Mouse (Mus musculus) thymus, adult 2 months (tissue): ENCODE measurements around the gene Ppm1j. TPM values are rescaled to one million over a fixed set of nuclear protein-coding genes. Genes with fewer than 3 reads are reported as not detected.
A peak's percentile ranks its signal among the peaks of the same experiment; 100 is the strongest.
"Not testable (repeated sequence)": the region's sequence is repeated elsewhere in the genome, so short reads cannot be mapped to it uniquely, and the experiment has no call there.

Source experiments
- DNase-seq: peaks from one replicate; pipeline ENCODE4 v3.0.0; 2021
- H3K27ac ChIP-seq: fragments of 200-500 bp; 2 replicates; pipeline ENCODE4 v1.5.1; 2012; ENCODE audit warnings: low read length, control low read depth; ENCODE audit not compliant: control insufficient read depth, insufficient read depth
- H3K27me3 ChIP-seq: fragments of 200-500 bp; 2 replicates; pipeline ENCODE4 v1.6.1; 2012; ENCODE audit warnings: mild to moderate bottlenecking, low read length, moderate library complexity, mixed read lengths; ENCODE audit not compliant: control insufficient read depth, insufficient read depth
- H3K36me3 ChIP-seq: fragments of 200-500 bp; 2 replicates; pipeline ENCODE4 v1.6.1; 2012; ENCODE audit warnings: mild to moderate bottlenecking, low read length, moderate library complexity; ENCODE audit not compliant: control insufficient read depth, insufficient read depth
- H3K4me1 ChIP-seq: fragments of 200-500 bp; replicated peaks from 2 replicates; pipeline ENCODE4 v1.6.1; 2012; ENCODE audit warnings: low read length; ENCODE audit not compliant: control insufficient read depth, insufficient read depth
- H3K4me3 ChIP-seq: fragments of 200-500 bp; 2 replicates; pipeline ENCODE4 v1.5.1; 2012; ENCODE audit warnings: mild to moderate bottlenecking, low read length, control low read depth, moderate library complexity; ENCODE audit not compliant: control insufficient read depth, insufficient read depth
- CTCF ChIP-seq: fragments of 200-500 bp; IDR thresholded peaks from 2 replicates; pipeline ENCODE4 v1.5.1; 2012; ENCODE audit warnings: mild to moderate bottlenecking, control low read depth, low read length, moderate library complexity, borderline replicate concordance; ENCODE audit not compliant: control insufficient read depth, poor library complexity, insufficient read depth; ENCODE audit errors: extremely low read depth
- POLR2A ChIP-seq: fragments of 200-500 bp; IDR thresholded peaks from 2 replicates; pipeline ENCODE4 v1.6.1; 2012; ENCODE audit warnings: mild to moderate bottlenecking, low read length, control low read depth, moderate library complexity; ENCODE audit not compliant: control insufficient read depth, poor library complexity, insufficient read depth; ENCODE audit errors: extremely low read depth
- WGBS: fragments of 180-500 bp; shearing (Covaris S2); methylation state at CpG from one replicate; pipeline ENCODE4 v1.1.7; 2018; 5-methylcytosine and 5-hydroxymethylcytosine counted together
- polyA plus RNA-seq: library from polyadenylated mRNA; depleted of rRNA; stranded (reverse); fragments of >200 nt; gene quantifications from 2 replicates; pipeline ENCODE4 v1.2.3, GENCODE M21; 2012; rRNA removed

The Ppm1j gene
- polyA plus RNA-seq, result 4.6 and 7.4 TPM in 2 replicates

DNA sequence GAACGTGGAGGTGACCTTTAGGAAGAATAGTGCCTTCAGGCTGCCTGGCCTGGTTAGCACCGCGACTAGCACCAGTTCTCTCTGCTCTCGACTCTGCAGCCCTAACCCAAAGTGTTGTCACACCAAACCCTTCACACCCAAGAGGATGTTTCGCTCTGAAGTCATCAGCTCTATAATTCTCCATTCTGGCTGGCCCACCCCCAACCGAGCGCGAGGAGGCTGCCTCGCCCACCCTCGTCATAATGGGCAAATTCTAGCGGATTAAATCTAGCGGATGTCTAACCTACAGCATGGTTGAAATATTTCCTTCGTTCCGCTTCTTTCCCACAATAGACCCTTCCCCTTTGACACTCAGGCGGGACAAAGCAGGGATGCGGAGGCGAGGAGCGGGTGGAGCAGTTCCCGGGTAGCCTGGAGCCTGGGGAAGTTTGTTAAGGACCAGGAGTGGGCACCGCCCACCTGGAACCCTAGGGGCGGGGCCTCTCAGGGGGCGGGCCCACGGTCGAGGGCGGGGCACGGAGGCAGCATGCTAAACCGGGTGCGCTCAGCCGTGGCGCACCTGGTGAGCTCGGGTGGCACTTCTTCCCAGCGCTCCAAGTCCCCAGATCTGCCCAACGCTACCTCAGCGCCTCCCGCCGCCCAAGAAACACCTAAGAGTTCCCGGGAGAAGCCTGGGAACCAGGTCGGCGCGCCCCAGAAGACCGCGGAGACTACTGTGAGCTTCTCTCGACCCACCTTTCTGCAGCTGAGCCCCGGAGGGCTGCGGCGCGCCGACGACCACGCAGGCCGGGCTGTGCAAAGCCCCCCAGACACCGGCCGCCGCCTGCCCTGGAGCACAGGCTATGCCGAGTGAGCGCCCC is at the start of gene Ppm1j:
Gene Ppm1j (plus strand): TSS at position 496 of the 860 bp plus-strand sequence.
- Histone ChIP-seq H3K4me1 (peaks cover 27% of the 10 kb centered on the region), H3K27ac (no peak within 1 kb of the TSS), H3K4me3 (peak within 1 kb of the TSS; percentile 26), H3K36me3 (no peaks in the 10 kb centered on the region), H3K27me3 (peaks cover 9% of the 10 kb centered on the region; the same call in 1 of the 2 replicates)
- TF ChIP-seq CTCF, result no peak
- no peak for TF ChIP-seq POLR2A
- WGBS, result 3% methylated on average over 56 of the region's 56 CpGs
- peak; percentile 52 for DNase-seq

DNA sequence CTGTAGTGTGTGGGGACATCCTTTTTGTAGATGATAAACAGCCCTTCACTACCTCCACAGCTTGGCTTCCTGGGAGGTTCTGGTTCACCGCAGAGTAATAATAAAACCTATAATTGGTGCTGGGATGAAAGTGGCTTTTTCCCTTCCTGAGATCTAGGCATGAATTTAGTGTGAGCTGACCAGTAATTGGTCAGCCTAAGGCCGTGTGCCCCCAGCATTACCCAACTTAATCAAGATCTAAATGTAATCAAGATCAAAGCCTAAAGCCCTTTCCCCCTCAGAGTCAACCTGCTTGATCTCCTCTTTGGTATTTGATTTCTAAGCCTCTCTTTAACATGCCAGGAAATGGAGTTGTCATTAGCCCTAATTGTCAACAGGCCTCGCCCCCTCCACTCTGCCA is 47.9 kb upstream of the Ppm1j start:
- 88% methylated on average over 3 of the region's 3 CpGs for WGBS

DNA sequence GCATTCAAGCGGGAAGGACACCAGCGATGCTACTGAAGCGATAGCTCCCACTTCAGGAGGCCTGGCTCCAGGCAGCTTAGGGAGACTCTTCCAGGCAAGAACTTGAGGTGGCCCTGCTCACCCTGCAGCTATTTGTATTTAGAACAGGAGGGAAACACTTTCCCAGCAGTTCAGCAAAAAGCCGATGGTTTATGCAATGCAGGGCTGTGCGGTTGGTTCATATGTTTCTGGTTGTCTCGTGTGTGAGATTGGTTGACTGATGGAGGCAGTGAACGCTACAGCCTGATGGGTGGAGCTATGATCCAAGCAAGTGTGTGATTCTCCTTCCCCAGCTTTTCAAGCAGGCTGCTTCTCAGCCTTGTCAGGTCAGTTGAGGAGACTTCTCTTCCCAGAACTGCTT is 46.2 kb upstream of the Ppm1j start:
- Histone ChIP-seq H3K36me3 (no peaks in the 10 kb centered on the region), H3K4me3 (no peak overlapping the region), H3K27me3 (no peaks in the 10 kb centered on the region), H3K27ac (no peak overlapping the region), H3K4me1 (no peaks in the 10 kb centered on the region)
- no peak for TF ChIP-seq CTCF
- TF ChIP-seq POLR2A, result no peak
- 80% methylated on average over 7 of the region's 7 CpGs for WGBS
- no peak for DNase-seq

More for the DNA sequence above, 47.9 kb upstream of the Ppm1j start:
- DNase-seq, result no peak
- Histone ChIP-seq H3K4me1 (no peaks in the 10 kb centered on the region), H3K27me3 (no peaks in the 10 kb centered on the region), H3K4me3 (no peak overlapping the region), H3K36me3 (no peaks in the 10 kb centered on the region), H3K27ac (no peak overlapping the region)
- TF ChIP-seq POLR2A (no peak), CTCF (no peak)

DNA sequence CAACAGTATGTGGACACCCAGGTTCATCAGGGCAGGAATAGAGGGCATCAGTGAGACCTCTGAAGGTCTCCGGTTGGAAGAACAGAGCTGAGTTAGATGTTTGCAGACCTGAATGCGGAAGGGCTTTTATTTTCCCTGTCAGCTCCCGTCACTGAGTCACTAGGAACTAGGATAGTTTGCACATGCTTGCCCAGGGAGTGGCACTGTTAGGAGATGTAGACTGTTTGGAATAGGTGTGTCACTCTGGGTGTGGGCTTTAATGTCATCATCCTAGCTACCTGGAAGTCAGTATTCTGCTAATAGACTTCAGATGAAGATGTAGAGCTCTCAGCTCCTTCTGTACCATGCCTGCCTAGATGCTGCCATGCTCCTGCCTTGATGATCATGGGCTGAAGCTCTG is 38.9 kb upstream of the Ppm1j start:
- Histone ChIP-seq H3K27ac (no peak overlapping the region), H3K36me3 (no peaks in the 10 kb centered on the region), H3K4me3 (no peak overlapping the region), H3K27me3 (no peaks in the 10 kb centered on the region), H3K4me1 (no peaks in the 10 kb centered on the region)
- 97% methylated on average over 3 of the region's 3 CpGs for WGBS
- no peak for TF ChIP-seq POLR2A
- TF ChIP-seq CTCF, result no peak
- DNase-seq, result no peak

DNA sequence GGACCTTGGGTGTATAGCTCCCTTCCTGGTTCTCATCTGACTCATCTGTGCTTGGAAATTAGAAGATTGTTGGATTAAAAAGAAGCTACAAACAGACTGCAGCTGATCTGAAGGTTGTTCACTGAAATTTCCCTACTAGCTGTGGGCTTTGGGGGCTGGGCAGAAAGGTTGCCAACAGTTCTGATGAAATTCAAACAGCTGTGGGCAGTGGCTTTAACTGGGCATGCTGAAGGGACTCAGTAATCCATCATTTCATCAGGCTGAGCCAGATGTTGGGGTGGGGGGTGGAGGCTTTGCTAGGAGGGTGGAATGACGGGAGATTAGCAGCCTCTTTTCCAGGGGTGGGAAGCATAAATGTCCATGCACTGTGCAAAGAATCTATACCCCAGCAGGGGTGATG is 37.7 kb upstream of the Ppm1j start:
- WGBS, result 100% methylated on average over 1 of the region's 1 CpGs
- no peaks in the 10 kb centered on the region for H3K36me3 ChIP-seq
- no peak for TF ChIP-seq CTCF
- no peak for TF ChIP-seq POLR2A

DNA sequence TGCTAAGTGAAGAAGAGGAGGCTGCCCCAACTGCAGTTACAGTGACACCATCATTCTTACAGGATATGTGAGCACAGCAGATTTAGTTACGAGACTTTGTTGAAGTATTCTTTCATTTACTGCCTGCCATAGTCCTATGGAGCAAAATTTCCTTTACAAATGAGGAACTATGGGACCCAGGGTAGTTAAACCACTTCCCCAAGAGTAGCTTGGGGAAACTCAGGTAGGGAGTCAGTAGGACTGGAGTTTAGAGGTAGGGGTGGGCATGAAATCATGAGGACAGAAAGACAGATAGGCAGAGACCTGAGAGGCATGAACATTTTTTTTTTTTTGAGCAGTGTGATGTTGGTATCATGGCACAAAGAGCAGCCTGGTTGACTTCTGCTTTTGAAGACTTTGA is 37.0 kb upstream of the Ppm1j start:
- Histone ChIP-seq H3K36me3 (no peaks in the 10 kb centered on the region), H3K4me3 (no peak overlapping the region), H3K27ac (no peak overlapping the region), H3K4me1 (no peaks in the 10 kb centered on the region), H3K27me3 (no peaks in the 10 kb centered on the region)
- no peak for DNase-seq
- TF ChIP-seq POLR2A, result no peak
- TF ChIP-seq CTCF, result no peak
- 24% methylated on average over 1 of the region's 1 CpGs for WGBS

More for the DNA sequence above, 37.7 kb upstream of the Ppm1j start:
- Histone ChIP-seq H3K4me1 (no peaks in the 10 kb centered on the region), H3K27ac (no peak overlapping the region), H3K4me3 (no peak overlapping the region), H3K27me3 (no peaks in the 10 kb centered on the region)
- no peak for DNase-seq

DNA sequence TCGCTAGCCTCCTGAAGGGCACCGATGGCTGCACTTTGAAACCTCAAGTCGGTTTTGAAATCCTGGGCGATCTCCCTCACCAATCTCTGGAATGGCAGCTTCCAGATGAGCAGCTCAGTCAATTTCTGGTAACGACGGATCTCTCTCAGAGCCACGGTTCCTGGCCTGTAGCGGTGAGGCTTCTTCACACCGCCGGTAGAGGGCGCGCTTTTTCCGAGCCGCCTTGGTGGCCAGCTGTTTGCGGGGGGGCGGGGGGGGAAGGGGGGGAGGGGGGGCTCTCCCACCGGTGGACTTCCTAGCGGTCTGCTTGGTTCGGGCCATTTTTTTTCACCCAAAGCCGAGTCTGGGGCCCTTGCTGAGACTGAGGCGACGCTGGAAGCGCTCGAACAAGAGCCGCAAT is 28.0 kb upstream of the Ppm1j start:
- not testable (repeated sequence) for H3K27ac ChIP-seq, H3K4me1 ChIP-seq, H3K36me3 ChIP-seq, H3K4me3 ChIP-seq, H3K27me3 ChIP-seq
- DNase-seq, result peak; percentile 22
- WGBS, result 34% methylated on average over 19 of the region's 25 CpGs
